ENCODE assay signal across 7 mouse cellular contexts in genomic region chr13:55622649-55623541, GRCm38 (mm10). TPM values are rescaled to one million over a fixed set of nuclear protein-coding genes. Genes with fewer than 3 reads are reported as not detected.
DNase-seq lines count a peak whose midpoint lies in the region; ATAC-seq lines count a peak whose summit lies in the region.

Gene Caml, plus strand, starts transcription at chr13:55623005.

- no peaks in the 10 kb centered on the region for H3K27me3 ChIP-seq in embryonic facial prominence, embryonic 12.5 days
- H3K27me3 ChIP-seq in limb, embryonic 11.5 days (ENCODE audit: control insufficient read depth, insufficient read depth, low read length), result no peaks in the 10 kb centered on the region
- no peaks in the 10 kb centered on the region for H3K27me3 ChIP-seq in midbrain, embryonic 14.5 days (ENCODE audit: control insufficient read depth, insufficient read depth, low read length)

- DNase-seq in adrenal gland, postnatal 25 days, result peak; percentile 87
- peak; percentile 98 for DNase-seq in heart, adult 11 months
- DNase-seq in kidney, adult 18-20 months, result peak; percentile 93
- peak; percentile 89 for DNase-seq in limb, embryonic 11.5 days (ENCODE audit: low spot score)
- peak; percentile 96 for DNase-seq in midbrain, embryonic 14.5 days
- DNase-seq in spleen, adult 18-20 months, result peak; percentile 75 to 85

- no peaks in the 10 kb centered on the region for H3K9me3 ChIP-seq in embryonic facial prominence, embryonic 12.5 days
- no peaks in the 10 kb centered on the region for H3K9me3 ChIP-seq in limb, embryonic 11.5 days (ENCODE audit: control insufficient read depth, low read length)
- no peaks in the 10 kb centered on the region for H3K9me3 ChIP-seq in midbrain, embryonic 14.5 days (ENCODE audit: control insufficient read depth, low read length)

- H3K4me1 ChIP-seq in embryonic facial prominence, embryonic 12.5 days, result peaks cover 14% of the 10 kb centered on the region
- no peaks in the 10 kb centered on the region; the same call in 1 of the 2 replicates for H3K4me1 ChIP-seq in limb, embryonic 11.5 days (ENCODE audit: control insufficient read depth, insufficient read depth, low read length)
- peaks cover 14% of the 10 kb centered on the region for H3K4me1 ChIP-seq in midbrain, embryonic 14.5 days (ENCODE audit: control insufficient read depth, insufficient read depth, low read length)

- H3K27ac ChIP-seq in embryonic facial prominence, embryonic 12.5 days, result peak within 1 kb of the TSS; percentile 89
- H3K27ac ChIP-seq in limb, embryonic 11.5 days (replicated peaks; ENCODE audit: low read depth, low read length), result peak within 1 kb of the TSS; percentile 72
- peak within 1 kb of the TSS; percentile 96 for H3K27ac ChIP-seq in midbrain, embryonic 14.5 days (replicated peaks; ENCODE audit: low read depth, low read length)

- ATAC-seq in embryonic facial prominence, embryonic 12.5 days (ENCODE audit: insufficient number of reproducible peaks, insufficient read depth, low FRiP score, low TSS enrichment), result peak; percentile 95
- peak; percentile 93 for ATAC-seq in limb, embryonic 11.5 days (ENCODE audit: insufficient number of reproducible peaks, low FRiP score, low TSS enrichment, low read depth)
- peak; percentile 97 for ATAC-seq in midbrain, embryonic 14.5 days (ENCODE audit: low FRiP score, low TSS enrichment)

- peaks cover 16% of the 10 kb centered on the region for H3K36me3 ChIP-seq in embryonic facial prominence, embryonic 12.5 days
- no peaks in the 10 kb centered on the region for H3K36me3 ChIP-seq in limb, embryonic 11.5 days (ENCODE audit: control insufficient read depth, insufficient read depth, low read length)
- H3K36me3 ChIP-seq in midbrain, embryonic 14.5 days (ENCODE audit: control insufficient read depth, insufficient read depth, low read length), result peaks cover 24% of the 10 kb centered on the region

- under 1% methylated on average over 59 of the region's 59 CpGs for WGBS in embryonic facial prominence, embryonic 12.5 days
- under 1% methylated on average over 59 of the region's 59 CpGs for WGBS in limb, embryonic 11.5 days
- WGBS in midbrain, embryonic 14.5 days, result under 1% methylated on average over 59 of the region's 59 CpGs

- H3K4me2 ChIP-seq in embryonic facial prominence, embryonic 12.5 days (replicated peaks), result peak within 1 kb of the TSS; percentile 84
- H3K4me2 ChIP-seq in limb, embryonic 11.5 days (ENCODE audit: low read depth, severe bottlenecking), result peak within 1 kb of the TSS; percentile 72
- peak within 1 kb of the TSS; percentile 62 for H3K4me2 ChIP-seq in midbrain, embryonic 14.5 days (ENCODE audit: low read length)

- H3K4me3 ChIP-seq in embryonic facial prominence, embryonic 12.5 days, result peak within 1 kb of the TSS; percentile 84
- peak within 1 kb of the TSS; percentile 60 for H3K4me3 ChIP-seq in limb, embryonic 11.5 days (ENCODE audit: low read depth, low read length)
- peak within 1 kb of the TSS; percentile 65 for H3K4me3 ChIP-seq in midbrain, embryonic 14.5 days (replicated peaks; ENCODE audit: low read depth, low read length)

- H3K9ac ChIP-seq in embryonic facial prominence, embryonic 12.5 days, result peak within 1 kb of the TSS; percentile 87
- peak within 1 kb of the TSS; percentile 75 for H3K9ac ChIP-seq in limb, embryonic 11.5 days (ENCODE audit: low read length)
- H3K9ac ChIP-seq in midbrain, embryonic 14.5 days (replicated peaks; ENCODE audit: low read length), result peak within 1 kb of the TSS; percentile 72

RNA-seq across cellular contexts. Expression of gene Caml, which starts in this region (rescaled TPM):
- 37.4 and 37.7 TPM in 2 replicates for total RNA-seq in adrenal gland, postnatal 25 days (2021)
- polyA plus RNA-seq in embryonic facial prominence, embryonic 12.5 days (2016; fragmentation: Nextera tagmentation; extraction: Ambion mirVana), result 67.0 and 69.7 TPM in 2 replicates
- 53.8 and 56.3 TPM in 2 replicates for polyA plus RNA-seq in limb, embryonic 11.5 days (2014; fragmentation: Nextera tagmentation; extraction: Ambion mirVana)
- polyA plus RNA-seq in midbrain, embryonic 14.5 days (2014; fragmentation: Nextera tagmentation; extraction: Ambion mirVana), result 99.3 and 104 TPM in 2 replicates

Comparison
In these comparisons a context has a peak if more than half of its experiments do, and no peak if none do; other contexts are left out.
1. Peak in every context shown above with its lines: DNase-seq, ATAC-seq, H3K4me3 ChIP-seq and H3K27ac ChIP-seq.